Mouse (Mus musculus): ENCODE measurements around the gene Ppm1j. TPM values are rescaled to one million over a fixed set of nuclear protein-coding genes. Genes with fewer than 3 reads are reported as not detected.

Ppm1j gene
- polyA plus RNA-seq, 1 experiment from 2014 or later: 3.5 TPM

DNA sequence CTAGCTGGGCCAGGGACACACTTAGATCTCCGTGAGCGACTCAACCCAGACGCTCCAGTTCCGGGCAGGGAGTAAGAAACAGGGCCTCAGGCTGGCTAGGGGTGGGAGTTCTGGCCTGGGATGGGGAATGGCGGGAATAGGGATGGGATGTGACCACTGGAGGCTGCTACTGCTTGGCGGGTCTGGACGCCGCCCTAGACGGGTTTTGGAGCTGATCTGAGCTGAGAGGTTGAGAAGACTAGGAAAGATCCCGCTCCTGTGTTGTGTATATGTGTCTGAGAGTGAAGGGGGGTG lies 8.4 kb downstream of the Ppm1j start:
- peaks cover 42% of the 10 kb centered on the region for H3K4me1 ChIP-seq (ENCODE audit: control insufficient read depth, insufficient read depth, low read length)
- H3K4me3 ChIP-seq (ENCODE audit: low read length): peak overlapping the region; percentile 53
- peaks cover 3% of the 10 kb centered on the region; the same call in 1 of the 2 replicates for H3K27me3 ChIP-seq (ENCODE audit: control insufficient read depth, insufficient read depth, low read length)
- WGBS: 3% methylated on average over 10 of the region's 10 CpGs
- peak overlapping the region; percentile 79 for H3K9ac ChIP-seq (ENCODE audit: low read depth, low read length)
- H3K36me3 ChIP-seq (ENCODE audit: control insufficient read depth, insufficient read depth, low read length): peaks cover 27% of the 10 kb centered on the region
- no peaks in the 10 kb centered on the region for H3K9me3 ChIP-seq (ENCODE audit: control insufficient read depth, low read length)
- H3K4me2 ChIP-seq (replicated peaks; ENCODE audit: low read depth, low read length): peak overlapping the region; percentile 83
- H3K27ac ChIP-seq (ENCODE audit: low read depth, low read length): peak overlapping the region; percentile 65
- peak; percentile 22; the same call in 1 of the 2 replicates for ATAC-seq (ENCODE audit: low FRiP score, low TSS enrichment)

DNA sequence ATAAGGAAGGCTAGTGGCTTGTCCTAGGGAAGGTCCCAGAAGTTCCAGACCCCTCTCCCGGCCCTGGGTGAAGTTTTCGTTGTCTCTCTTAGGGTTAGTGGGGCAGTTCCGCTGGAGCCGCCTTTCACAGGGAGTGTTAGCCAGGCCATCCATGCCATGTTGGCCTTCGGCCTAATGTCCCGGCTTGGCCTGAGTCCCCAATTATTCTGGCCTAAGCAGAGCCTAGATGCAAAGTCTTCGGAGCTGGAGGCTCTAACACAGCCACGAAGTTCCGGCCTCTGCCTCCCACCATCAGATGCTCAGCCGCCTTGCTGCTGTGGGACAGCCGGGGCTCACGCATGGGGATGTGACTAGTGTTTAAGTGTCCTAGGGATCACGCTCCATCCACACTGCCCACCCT lies 9.0 kb downstream of the Ppm1j start:
- H3K36me3 ChIP-seq (ENCODE audit: control insufficient read depth, insufficient read depth, low read length): peaks cover 28% of the 10 kb centered on the region
- H3K9me3 ChIP-seq (ENCODE audit: control insufficient read depth, low read length): no peaks in the 10 kb centered on the region
- peak overlapping the region; percentile 53 for H3K4me3 ChIP-seq (ENCODE audit: low read length)
- H3K4me2 ChIP-seq (replicated peaks; ENCODE audit: low read depth, low read length): peak overlapping the region; percentile 83
- peaks cover 48% of the 10 kb centered on the region for H3K4me1 ChIP-seq (ENCODE audit: control insufficient read depth, insufficient read depth, low read length)
- peak overlapping the region; percentile 65 for H3K27ac ChIP-seq (ENCODE audit: low read depth, low read length)
- 0 out of 2 replicates have a peak, but pooled peaks cover 3% of the 10 kb centered on the region for H3K27me3 ChIP-seq (ENCODE audit: control insufficient read depth, insufficient read depth, low read length)
- ATAC-seq (ENCODE audit: low FRiP score, low TSS enrichment): no peak
- peak overlapping the region; percentile 79 for H3K9ac ChIP-seq (ENCODE audit: low read depth, low read length)
- 11% methylated on average over 13 of the region's 13 CpGs for WGBS

DNA sequence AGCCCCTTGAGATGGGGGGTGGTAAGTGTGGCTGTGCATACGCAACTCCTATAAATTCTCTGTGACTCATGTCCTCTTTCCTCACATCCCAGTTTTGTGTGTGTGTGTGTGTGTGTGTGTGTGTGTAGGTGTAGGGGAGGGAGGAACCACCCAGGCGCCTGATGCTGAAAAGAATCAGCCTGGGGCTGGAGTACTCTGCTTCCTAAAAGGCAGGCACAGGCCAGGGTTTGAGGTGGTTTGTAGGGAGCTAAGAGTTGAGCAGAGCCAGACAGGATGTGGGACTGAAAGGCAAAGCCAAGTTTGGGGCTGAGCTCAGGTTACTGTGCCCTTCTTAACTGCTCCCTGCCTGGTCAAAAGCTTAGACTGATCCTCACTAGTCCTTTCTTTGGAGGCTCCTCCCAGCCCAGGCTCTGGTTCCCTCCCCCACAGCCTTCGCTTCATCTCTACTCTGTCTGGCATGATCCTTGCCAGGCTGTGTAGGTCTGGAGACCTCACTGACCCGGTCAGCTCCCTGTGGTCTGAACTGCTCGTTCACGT lies 9.6 kb downstream of the Ppm1j start:
- peak; percentile 14 for ATAC-seq (ENCODE audit: low FRiP score, low TSS enrichment)
- 10% methylated on average over 6 of the region's 6 CpGs for WGBS
- H3K36me3 ChIP-seq (ENCODE audit: control insufficient read depth, insufficient read depth, low read length): peaks cover 34% of the 10 kb centered on the region
- H3K27me3 ChIP-seq (ENCODE audit: control insufficient read depth, insufficient read depth, low read length): 0 out of 2 replicates have a peak, but pooled peaks cover 2% of the 10 kb centered on the region
- H3K4me3 ChIP-seq (ENCODE audit: low read length): peak overlapping the region; percentile 53
- peak overlapping the region; percentile 83 for H3K4me2 ChIP-seq (replicated peaks; ENCODE audit: low read depth, low read length)
- peak overlapping the region; percentile 79; the same call in 1 of the 2 replicates for H3K9ac ChIP-seq (ENCODE audit: low read depth, low read length)
- peak overlapping the region; percentile 65; the same call in 1 of the 2 replicates for H3K27ac ChIP-seq (ENCODE audit: low read depth, low read length)
- H3K9me3 ChIP-seq (ENCODE audit: control insufficient read depth, low read length): no peaks in the 10 kb centered on the region
- H3K4me1 ChIP-seq (ENCODE audit: control insufficient read depth, insufficient read depth, low read length): peaks cover 54% of the 10 kb centered on the region

DNA sequence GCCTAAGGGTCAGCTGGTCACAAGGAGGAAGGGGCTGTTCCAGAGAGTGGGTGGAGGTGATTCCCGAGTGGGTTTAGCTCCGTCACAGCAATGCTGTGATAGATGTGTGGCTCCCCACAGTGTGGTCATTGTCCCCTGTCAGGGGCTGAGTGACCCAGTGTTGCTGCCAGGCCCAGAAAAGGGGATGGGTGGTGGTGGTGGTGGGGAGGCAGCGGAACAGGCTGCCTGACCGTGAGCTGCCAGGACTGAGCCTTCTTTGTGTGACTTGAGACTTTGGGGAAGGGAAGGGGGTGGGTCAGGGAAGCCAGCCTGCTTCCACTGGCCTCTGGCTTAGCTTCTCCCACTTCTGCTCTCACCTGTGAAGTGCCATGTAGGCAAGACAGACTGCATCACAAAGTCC lies 10.2 kb downstream of the Ppm1j start:
- H3K4me1 ChIP-seq (ENCODE audit: control insufficient read depth, insufficient read depth, low read length): peaks cover 57% of the 10 kb centered on the region
- H3K4me2 ChIP-seq (replicated peaks; ENCODE audit: low read depth, low read length): peak overlapping the region; percentile 83
- H3K9me3 ChIP-seq (ENCODE audit: control insufficient read depth, low read length): no peaks in the 10 kb centered on the region
- peak overlapping the region; percentile 79; the same call in 1 of the 2 replicates for H3K9ac ChIP-seq (ENCODE audit: low read depth, low read length)
- H3K36me3 ChIP-seq (ENCODE audit: control insufficient read depth, insufficient read depth, low read length): peaks cover 39% of the 10 kb centered on the region
- 19% methylated on average over 4 of the region's 4 CpGs for WGBS
- peak overlapping the region; percentile 65; the same call in 1 of the 2 replicates for H3K27ac ChIP-seq (ENCODE audit: low read depth, low read length)
- H3K4me3 ChIP-seq (ENCODE audit: low read length): peak overlapping the region; percentile 53
- ATAC-seq (ENCODE audit: low FRiP score, low TSS enrichment): no peak
- H3K27me3 ChIP-seq (ENCODE audit: control insufficient read depth, insufficient read depth, low read length): no peaks in the 10 kb centered on the region

DNA sequence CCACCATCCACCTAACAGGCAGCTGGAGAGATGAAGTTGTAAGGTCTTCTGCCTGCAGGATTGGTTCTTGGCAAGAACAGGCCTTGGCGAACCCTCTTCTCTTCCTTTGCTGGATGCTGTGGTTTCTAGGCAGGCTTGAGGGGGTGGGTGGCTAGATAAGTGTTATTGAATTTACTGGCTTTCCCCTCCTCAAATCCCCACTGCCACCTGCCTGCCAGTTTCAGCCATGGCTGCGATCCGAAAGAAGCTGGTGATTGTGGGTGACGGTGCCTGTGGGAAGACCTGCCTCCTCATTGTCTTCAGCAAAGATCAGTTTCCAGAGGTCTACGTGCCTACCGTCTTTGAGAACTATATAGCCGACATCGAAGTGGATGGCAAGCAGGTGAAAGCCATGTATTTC lies 10.8 kb downstream of the Ppm1j start:
- no peaks in the 10 kb centered on the region for H3K9me3 ChIP-seq (ENCODE audit: control insufficient read depth, low read length)
- no peak overlapping the region for H3K27ac ChIP-seq (ENCODE audit: low read depth, low read length)
- no peaks in the 10 kb centered on the region for H3K27me3 ChIP-seq (ENCODE audit: control insufficient read depth, insufficient read depth, low read length)
- peaks cover 63% of the 10 kb centered on the region for H3K4me1 ChIP-seq (ENCODE audit: control insufficient read depth, insufficient read depth, low read length)
- peaks cover 45% of the 10 kb centered on the region for H3K36me3 ChIP-seq (ENCODE audit: control insufficient read depth, insufficient read depth, low read length)
- no peak overlapping the region for H3K4me2 ChIP-seq (replicated peaks; ENCODE audit: low read depth, low read length)
- H3K4me3 ChIP-seq (ENCODE audit: low read length): no peak overlapping the region
- no peak overlapping the region for H3K9ac ChIP-seq (ENCODE audit: low read depth, low read length)
- ATAC-seq (ENCODE audit: low FRiP score, low TSS enrichment): no peak
- 94% methylated on average over 8 of the region's 8 CpGs for WGBS

GRCm38 (mm10) chr3:104792360-104793270 lies 11.8 kb downstream of the Ppm1j start:
- H3K4me3 ChIP-seq (ENCODE audit: low read length): no peak overlapping the region
- no peak overlapping the region for H3K9ac ChIP-seq (ENCODE audit: low read depth, low read length)
- H3K27ac ChIP-seq (ENCODE audit: low read depth, low read length): 0 out of 2 replicates have a peak overlapping the region, but pooled peaks have one; percentile 37
- H3K4me2 ChIP-seq (replicated peaks; ENCODE audit: low read depth, low read length): no peak overlapping the region
- H3K27me3 ChIP-seq (ENCODE audit: control insufficient read depth, insufficient read depth, low read length): no peaks in the 10 kb centered on the region
- H3K36me3 ChIP-seq (ENCODE audit: control insufficient read depth, insufficient read depth, low read length): peaks cover 55% of the 10 kb centered on the region
- 68% methylated on average over 15 of the region's 15 CpGs for WGBS
- H3K9me3 ChIP-seq (ENCODE audit: control insufficient read depth, low read length): no peaks in the 10 kb centered on the region
- no peak for ATAC-seq (ENCODE audit: low FRiP score, low TSS enrichment)
- peaks cover 65% of the 10 kb centered on the region for H3K4me1 ChIP-seq (ENCODE audit: control insufficient read depth, insufficient read depth, low read length)

GRCm38 (mm10) chr3:104793871-104794828 lies 13.3 kb downstream of the Ppm1j start:
- Histone ChIP-seq H3K9me3 (ENCODE audit: control insufficient read depth, low read length) (no peaks in the 10 kb centered on the region), H3K36me3 (ENCODE audit: control insufficient read depth, insufficient read depth, low read length) (peaks cover 61% of the 10 kb centered on the region), H3K4me2 (replicated peaks; ENCODE audit: low read depth, low read length) (no peak overlapping the region; the same call in 1 of the 2 replicates), H3K4me1 (ENCODE audit: control insufficient read depth, insufficient read depth, low read length) (peaks cover 65% of the 10 kb centered on the region), H3K4me3 (ENCODE audit: low read length) (no peak overlapping the region), H3K27ac (ENCODE audit: low read depth, low read length) (peak overlapping the region; percentile 82), H3K9ac (ENCODE audit: low read depth, low read length) (no peak overlapping the region; the same call in 1 of the 2 replicates), H3K27me3 (ENCODE audit: control insufficient read depth, insufficient read depth, low read length) (no peaks in the 10 kb centered on the region)
- WGBS: 46% methylated on average over 19 of the region's 20 CpGs
- ATAC-seq (ENCODE audit: low FRiP score, low TSS enrichment): peak; percentile 92

- H3K27ac ChIP-seq (ENCODE audit: low read depth, low read length): peak overlapping the region; percentile 82
- H3K9me3 ChIP-seq (ENCODE audit: control insufficient read depth, low read length): no peaks in the 10 kb centered on the region
- 0 out of 2 replicates have a peak overlapping the region, but pooled peaks have one; percentile 12 for H3K9ac ChIP-seq (ENCODE audit: low read depth, low read length)
- WGBS: 35% methylated on average over 12 of the region's 12 CpGs
- H3K4me2 ChIP-seq (replicated peaks; ENCODE audit: low read depth, low read length): no peak overlapping the region
- peaks cover 69% of the 10 kb centered on the region for H3K36me3 ChIP-seq (ENCODE audit: control insufficient read depth, insufficient read depth, low read length)
- no peak for ATAC-seq (ENCODE audit: low FRiP score, low TSS enrichment)
- H3K4me1 ChIP-seq (ENCODE audit: control insufficient read depth, insufficient read depth, low read length): peaks cover 60% of the 10 kb centered on the region
- no peaks in the 10 kb centered on the region for H3K27me3 ChIP-seq (ENCODE audit: control insufficient read depth, insufficient read depth, low read length)
- H3K4me3 ChIP-seq (ENCODE audit: low read length): no peak overlapping the region
Observed at GRCm38 (mm10) chr3:104794953-104795470, 14.2 kb downstream of the Ppm1j start.
